Mouse (Mus musculus) neural tube, embryonic 10.5 days (tissue): ENCODE data around the gene Rffl.
A peak's percentile ranks its signal among the peaks of the same experiment; 100 is the strongest.

Experiments
- DNase-seq: peaks from one replicate; pipeline ENCODE4 v3.0.0-alpha.2; 2017; ENCODE audit warnings: low spot score; ENCODE audit errors: extremely low spot score

The Rffl gene

DNA sequence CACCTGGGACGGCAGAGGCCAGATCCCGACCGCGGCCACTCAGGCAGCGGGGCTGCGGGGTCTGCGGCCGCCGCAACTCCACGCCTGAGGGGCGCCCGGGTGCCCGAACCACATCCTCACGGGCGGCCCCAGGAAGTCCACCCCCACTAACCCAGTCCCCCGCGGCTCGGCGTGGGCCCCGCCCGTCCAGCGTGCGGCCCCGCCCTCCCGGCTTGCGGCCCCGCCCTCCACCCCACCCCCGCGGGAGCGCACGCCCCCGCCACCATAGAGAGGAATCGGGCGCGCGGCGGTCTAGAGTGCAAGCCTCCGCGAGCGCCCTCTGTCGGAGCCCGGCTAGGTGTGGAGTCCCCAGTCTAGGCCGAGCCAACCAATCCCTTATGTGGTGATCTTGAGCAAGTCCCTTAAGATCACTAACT is at the start of gene Rffl:
TSS of gene Rffl (minus strand) at position 180 of the 416 bp plus-strand sequence.
- peak; percentile 92 for DNase-seq

- DNase-seq = no peak
Measured at GRCm38 (mm10) chr11:82920768-82921167, 49.8 kb upstream of the Rffl start.

DNA sequence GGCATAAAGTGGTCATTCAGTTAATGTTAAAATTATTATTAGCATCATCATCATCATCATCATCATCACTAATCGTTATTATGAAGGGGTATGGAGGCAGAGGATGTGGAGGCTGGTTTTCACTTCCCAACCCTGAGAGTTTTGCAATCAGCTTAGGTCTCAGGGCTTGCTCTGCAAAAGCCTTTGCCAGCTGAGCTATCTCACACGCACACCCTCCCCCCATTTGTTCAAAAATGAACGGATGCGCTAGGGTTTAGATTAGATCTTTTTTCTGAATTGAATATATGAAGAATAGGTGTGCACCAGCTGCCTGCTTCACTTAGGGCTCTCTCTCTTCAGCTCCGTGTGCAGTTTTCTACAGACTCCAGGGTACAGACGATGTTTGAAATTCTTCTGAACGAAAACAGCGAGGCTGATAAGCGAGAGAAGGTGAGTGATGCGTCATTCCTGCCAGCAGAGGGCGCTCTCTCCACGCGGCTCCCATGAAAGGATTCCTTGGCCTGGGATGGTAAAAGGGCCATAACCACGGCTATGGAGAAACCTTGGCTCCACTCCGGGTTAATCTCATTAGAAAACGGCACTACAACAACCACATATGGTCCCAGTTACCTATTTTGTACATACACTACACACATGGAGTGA is 43.8 kb upstream of the Rffl start:
- DNase-seq = peak; percentile 88

GRCm38 (mm10) chr11:82910679-82911389 is 39.8 kb upstream of the Rffl start:
- no peak for DNase-seq

- no peak for DNase-seq
Measured at GRCm38 (mm10) chr11:82910250-82910649, 39.2 kb upstream of the Rffl start, which contains the start of gene Unc45b. Gene Unc45b (plus strand): TSS chr11:82910550.

DNA sequence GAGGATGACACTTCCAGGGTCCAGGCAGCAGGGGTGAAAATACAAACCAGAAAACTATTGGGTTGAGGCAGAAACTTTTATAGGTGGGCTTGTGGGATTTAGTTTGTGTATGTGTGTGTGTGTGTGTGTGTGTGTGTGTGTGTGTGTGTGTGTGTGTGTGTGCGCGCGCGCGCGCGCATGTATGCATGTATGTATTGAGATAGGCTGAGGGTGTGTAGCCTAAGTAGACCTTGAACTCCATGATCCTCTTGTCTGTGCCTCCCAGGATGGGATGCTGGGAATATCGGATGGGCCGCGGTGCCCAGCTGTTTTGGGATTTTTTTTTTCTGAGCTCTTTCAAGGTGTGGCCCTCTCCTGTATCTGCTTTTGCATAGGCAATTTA is 37.6 kb upstream of the Rffl start:
- DNase-seq = no peak

DNA sequence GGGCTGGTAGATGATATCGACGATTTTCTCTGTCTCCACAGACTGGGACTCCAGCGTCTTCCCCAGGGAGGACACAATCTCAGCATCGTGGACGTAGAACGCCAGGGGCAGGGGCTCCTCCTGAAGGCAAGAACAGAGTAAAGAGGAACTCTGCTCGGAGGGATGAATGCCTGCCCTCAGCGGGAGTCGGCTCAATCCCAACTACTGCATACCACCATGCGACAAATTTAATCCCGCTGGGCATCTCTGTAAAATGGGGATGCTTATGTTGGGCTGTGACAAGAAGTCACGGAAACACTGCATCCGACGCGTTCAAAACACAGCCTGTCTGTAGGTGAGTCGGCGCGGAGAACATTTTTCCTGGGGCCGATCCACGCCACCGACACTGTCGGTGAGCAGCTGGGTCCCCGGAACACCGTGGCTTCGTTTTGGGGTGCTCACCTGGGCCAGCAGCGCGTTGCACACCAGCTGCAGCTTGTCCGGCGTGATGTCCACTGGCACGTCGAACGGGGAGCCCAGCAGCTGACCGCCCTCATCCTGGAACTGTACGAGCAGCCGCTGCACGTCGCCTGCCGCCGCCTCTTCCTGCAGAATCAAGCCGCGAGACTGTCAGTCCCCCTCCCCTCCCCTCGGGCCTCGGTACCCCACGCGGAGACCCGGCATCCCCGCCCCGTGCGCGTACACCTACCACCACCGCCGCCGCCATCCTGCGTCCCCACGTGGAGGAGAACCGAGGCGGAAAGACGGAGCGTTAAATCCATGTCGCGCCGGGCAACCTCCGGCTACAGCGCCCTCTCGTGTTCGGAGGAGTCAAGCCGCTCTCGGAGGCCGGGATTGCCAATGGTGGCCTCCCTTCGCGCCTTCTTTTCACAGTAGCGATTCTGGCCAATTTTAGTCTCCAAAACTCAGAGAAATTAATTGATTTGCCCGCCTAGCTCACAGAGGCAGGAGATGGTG is 36.9 kb upstream of the Rffl start, which contains the start of gene Nle1:
TSS of gene Nle1 (minus strand) at position 761 of the 957 bp plus-strand sequence.
- DNase-seq = peak; percentile 96

DNA sequence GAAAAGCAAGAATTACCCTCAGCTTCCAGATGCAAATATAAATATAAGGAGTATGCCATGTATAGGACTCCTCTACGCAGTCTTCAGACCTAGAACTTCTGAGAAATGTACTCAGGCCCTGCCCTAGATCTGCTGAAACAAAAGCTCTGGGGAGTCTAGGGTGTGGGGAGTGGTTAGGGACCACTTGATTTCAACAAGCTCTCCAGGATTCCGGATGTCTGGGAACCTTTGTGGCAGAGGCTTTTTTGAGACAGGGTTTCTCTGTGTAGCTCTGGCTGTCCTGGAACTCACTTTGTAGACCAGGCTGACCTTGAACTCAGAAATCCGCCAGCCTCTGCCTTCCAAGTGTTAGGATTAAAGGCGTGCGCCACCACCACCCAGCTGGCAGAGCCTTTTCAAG is 34.8 kb upstream of the Rffl start:
- DNase-seq = no peak

DNA sequence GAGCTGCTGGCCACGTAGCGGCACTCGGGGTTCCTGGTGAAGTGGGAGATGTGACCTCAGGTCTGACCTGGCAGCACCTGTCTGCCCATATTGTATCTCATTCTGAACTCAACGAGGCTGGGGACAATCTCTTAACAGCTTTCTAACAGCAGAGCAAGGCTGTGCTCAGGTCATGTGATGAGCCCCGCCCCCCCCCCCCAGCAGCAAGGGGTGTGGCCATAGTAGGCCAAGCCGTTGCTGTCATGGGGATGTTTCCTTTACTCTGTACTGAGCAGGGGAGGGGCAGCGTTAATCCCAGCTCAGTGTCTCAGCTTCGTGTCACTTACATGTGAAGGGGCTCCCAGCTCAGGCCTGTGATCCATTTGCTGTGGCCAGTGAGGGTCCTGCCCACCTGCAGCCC is 33.9 kb upstream of the Rffl start:
- DNase-seq = no peak

DNA sequence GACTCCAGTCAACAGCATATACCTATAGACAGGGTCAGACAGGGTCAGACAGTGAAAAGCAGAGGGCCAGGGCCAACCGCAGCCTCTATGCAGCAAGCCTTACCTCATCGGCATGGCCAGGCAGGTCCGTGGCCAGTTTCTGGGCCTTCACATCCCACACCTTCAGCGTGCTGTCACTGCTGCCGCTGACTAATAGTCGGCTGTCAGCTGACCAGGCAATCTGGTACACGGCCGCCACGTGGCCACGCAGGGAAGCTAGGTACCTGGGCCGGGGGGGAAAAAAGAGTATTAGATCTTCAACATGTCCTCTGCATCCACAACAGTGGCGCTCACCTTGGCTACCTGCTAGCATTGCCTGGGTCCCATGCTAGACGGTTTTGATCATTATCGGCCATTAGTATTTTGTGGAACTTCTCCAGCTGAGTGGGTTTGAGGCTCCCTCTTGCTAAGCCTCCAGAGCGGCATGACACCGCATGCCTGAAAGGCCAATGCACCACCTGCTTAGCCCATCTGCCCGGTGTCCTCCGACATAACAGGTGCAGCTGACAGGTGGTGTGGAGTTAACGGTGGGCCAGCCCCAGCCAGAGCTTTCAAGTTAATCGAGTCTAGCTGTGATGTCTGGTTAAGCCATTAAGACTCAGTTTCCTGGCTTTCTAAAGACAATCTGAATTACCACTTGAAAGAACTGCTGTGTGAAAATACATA is 30.7 kb upstream of the Rffl start:
- DNase-seq = no peak

- DNase-seq = no peak
Measured at GRCm38 (mm10) chr11:82899720-82900119, 28.7 kb upstream of the Rffl start.

GRCm38 (mm10) chr11:82897478-82897877 is 26.5 kb upstream of the Rffl start:
- DNase-seq = no peak

GRCm38 (mm10) chr11:82891936-82892335 is 20.9 kb upstream of the Rffl start, which contains the start of gene Fndc8:
Gene Fndc8 (plus strand): TSS chr11:82892124.
- no peak for DNase-seq

- DNase-seq = peak; percentile 97
Measured at GRCm38 (mm10) chr11:82890342-82890762, 19.3 kb upstream of the Rffl start, which contains the start of gene Rad51d. Gene Rad51d (minus strand): TSS chr11:82890614.

DNA sequence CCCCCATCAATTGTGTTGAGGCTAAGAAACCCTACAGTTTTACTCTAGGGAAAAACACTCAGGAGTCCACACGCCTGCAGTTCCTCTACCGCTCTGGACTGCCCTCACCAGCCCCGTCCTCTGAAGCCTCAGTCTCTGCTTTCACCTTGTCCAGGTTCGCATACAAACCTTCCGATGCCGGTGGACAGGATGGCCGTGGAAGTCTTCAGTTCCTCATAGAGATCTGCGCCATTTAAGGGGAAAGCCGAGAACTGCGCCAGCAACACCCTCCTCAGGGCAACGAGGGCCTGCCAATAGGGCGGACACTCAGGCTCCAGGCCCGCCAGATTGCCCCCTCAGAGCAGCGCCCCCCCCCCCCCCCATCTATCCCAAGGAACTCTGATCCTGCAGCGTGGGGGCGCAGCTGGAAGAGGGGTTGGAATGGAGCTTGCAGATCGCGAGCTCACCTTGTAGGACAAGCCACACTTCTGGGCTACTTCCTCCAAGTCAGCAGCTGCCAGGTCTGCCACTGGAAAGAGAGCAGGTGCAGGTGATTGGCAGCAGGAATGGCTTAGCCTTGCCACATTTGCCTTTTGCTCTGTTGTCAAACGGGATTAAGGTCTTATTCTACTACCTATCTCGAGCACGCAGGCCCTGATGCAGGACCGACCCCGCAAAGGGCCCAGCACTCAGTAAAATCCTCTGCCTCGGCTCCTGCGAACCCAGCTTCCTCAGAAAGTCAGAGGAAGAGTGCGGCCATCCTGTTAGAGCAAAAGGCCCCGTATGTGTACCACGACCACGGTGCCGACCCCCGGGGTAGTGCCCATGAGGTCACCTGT is 18.7 kb upstream of the Rffl start:
- no peak for DNase-seq

DNA sequence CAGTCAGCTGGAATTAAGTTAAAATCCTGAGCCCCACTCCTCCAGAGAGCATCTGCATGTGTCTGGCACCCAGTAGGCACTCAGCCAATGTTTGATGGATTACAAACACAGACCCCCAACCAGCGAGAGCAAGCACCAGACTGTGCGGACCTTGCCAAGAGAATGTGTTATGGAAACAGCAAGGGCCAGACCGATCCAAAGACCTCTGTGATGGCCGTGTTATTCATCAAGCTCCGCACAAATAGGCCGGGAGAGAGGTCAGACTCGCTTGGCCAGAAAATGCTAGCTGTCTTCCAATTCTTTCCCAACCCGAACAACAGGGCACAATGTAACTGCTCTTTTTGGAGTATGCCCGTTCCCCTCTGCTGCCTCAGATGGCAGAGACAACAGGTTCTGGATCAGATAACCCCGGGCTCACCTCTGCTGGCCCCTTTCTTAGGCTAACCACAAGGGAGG is 17.5 kb upstream of the Rffl start:
- no peak for DNase-seq

- no peak for DNase-seq
Measured at GRCm38 (mm10) chr11:82886559-82886958, 15.5 kb upstream of the Rffl start.

DNA sequence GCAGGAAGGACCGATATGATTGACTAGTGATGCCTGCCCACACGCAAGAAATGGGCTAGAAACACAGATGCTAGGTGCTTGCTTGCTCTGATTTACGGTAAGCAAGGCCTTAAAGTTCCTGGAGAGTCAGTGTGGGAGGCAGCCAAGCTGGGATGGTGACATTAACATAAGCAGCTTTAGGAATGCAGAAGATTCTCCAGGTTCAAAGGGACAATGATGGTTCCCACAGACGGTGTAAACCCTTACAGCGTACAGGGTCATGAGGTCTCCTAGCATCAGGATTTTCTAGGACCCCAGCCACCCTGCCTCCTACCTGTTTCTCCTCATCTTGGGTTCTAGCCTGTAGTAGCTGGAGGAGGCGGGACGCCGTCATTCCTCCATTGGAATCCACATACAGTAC is 12.2 kb upstream of the Rffl start:
- DNase-seq = no peak

GRCm38 (mm10) chr11:82877726-82878344 is 6.8 kb upstream of the Rffl start:
- DNase-seq = no peak

DNA sequence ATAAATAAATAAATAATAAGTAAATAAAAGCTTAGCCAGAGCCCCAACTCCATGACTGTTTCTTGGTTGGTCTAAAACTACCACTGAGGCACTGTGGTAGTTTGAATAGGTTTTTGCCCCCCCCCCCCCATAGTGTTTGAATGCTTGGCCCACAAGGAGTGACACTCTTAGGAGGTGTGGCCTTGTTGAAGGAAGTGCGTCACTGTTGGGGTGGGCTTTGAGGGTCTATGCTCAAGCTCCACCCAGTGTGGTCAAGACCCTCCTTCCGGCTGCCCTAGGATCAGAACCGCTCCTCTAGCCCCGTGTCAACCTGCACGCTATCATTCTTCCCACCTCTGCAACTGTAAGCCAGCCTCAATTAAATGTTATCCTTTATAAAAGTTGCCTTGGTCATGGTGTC is 4.6 kb upstream of the Rffl start:
- no peak for DNase-seq
